12 mouse cellular contexts compared by ENCODE assay signal in genomic region chr10:111842896-111843295, GRCm38 (mm10).
DNase-seq lines count a peak whose midpoint lies in the region; ATAC-seq lines count a peak whose summit lies in the region.
"Had no signal": no experiment of that assay in that cellular context is flagged by ENCODE, and none has a peak within 500 bp of the region (broad histone marks: within the 10 kb centered on the region; RNA-seq: fewer than 3 reads in every experiment).

No protein-coding gene starts in this region.

- DNase-seq in adrenal gland, postnatal 10 days: peak; percentile 23
- no peak for DNase-seq in adrenal gland, postnatal 25 days
- DNase-seq in testis, postnatal 14 days (ENCODE audit: low spot score): peak; percentile 16
- DNase-seq in testis, postnatal 10 days (ENCODE audit: low spot score): no peak
- DNase-seq in embryo, embryonic 10 days (ENCODE audit: low spot score): no peak
- DNase-seq in cerebellum, adult 8-10 months: no peak
- DNase-seq in layer of hippocampus, postnatal 25 days (ENCODE audit: extremely low spot score in 1 of 2, low spot score in 1 of 2): no peak
- DNase-seq: cerebellum, postnatal 36 days; kidney, postnatal 4 days; lung, postnatal 4 days; spleen, adult 18-20 months had no signal

- peak; percentile 94 for ATAC-seq in granulocyte monocyte progenitor cell, adult 5-6 weeks (replicated peaks; ENCODE audit: poor library complexity, severe bottlenecking)

Comparison
In these comparisons a context has a peak if more than half of its experiments do, and no peak if none do; other contexts are left out.
1. DNase-seq: peak in adrenal gland, postnatal 10 days (single experiment) and testis, postnatal 14 days (single experiment); none in adrenal gland, postnatal 25 days (single experiment), testis, postnatal 10 days (single experiment), embryo, embryonic 10 days (single experiment), cerebellum, adult 8-10 months (single experiment) and layer of hippocampus, postnatal 25 days (0 of 2).